Mouse (Mus musculus) heart, embryonic 15.5 days (tissue): ENCODE data around the gene Prex1. TPM values are rescaled to one million over a fixed set of nuclear protein-coding genes. Genes with fewer than 3 reads are reported as not detected.
"Not testable (repeated sequence)": the region's sequence is repeated elsewhere in the genome, so short reads cannot be mapped to it uniquely, and the experiment has no call there.

Source experiments
- ATAC-seq: fragments of 200-750 bp; cut with Nextera tagmentation; replicated peaks from 2 replicates; pipeline ENCODE4 v1.8.0; 2017; ENCODE audit warnings: low read depth, moderate TSS enrichment; ENCODE audit not compliant: insufficient number of reproducible peaks, insufficient read depth, low FRiP score
- H3K27ac ChIP-seq: fragments of 300-500 bp; sonication (generic); 2 replicates; pipeline ENCODE4 v1.5.1; 2015; ENCODE audit warnings: mild to moderate bottlenecking, inconsistent platforms
- H3K27me3 ChIP-seq: fragments of 300-500 bp; sonication (generic); 2 replicates; pipeline ENCODE4 v1.6.1; 2015; ENCODE audit warnings: inconsistent platforms
- H3K36me3 ChIP-seq: fragments of 300-500 bp; sonication (generic); 2 replicates; pipeline ENCODE4 v1.6.1; 2015; ENCODE audit warnings: mild to moderate bottlenecking, inconsistent platforms
- H3K4me1 ChIP-seq: fragments of 300-500 bp; sonication (generic); replicated peaks from 2 replicates; pipeline ENCODE4 v1.6.1; 2015; ENCODE audit warnings: inconsistent platforms
- H3K4me2 ChIP-seq: fragments of 300-500 bp; sonication (generic); 2 replicates; pipeline ENCODE4 v1.6.1; 2015; ENCODE audit warnings: inconsistent platforms, mild to moderate bottlenecking, moderate library complexity
- H3K4me3 ChIP-seq: fragments of 300-500 bp; sonication (generic); 2 replicates; pipeline ENCODE4 v1.5.1; 2015; ENCODE audit warnings: mild to moderate bottlenecking, inconsistent platforms
- H3K9ac ChIP-seq: fragments of 300-500 bp; sonication (generic); 2 replicates; pipeline ENCODE4 v1.6.1; 2015; ENCODE audit warnings: mild to moderate bottlenecking, inconsistent platforms
- H3K9me3 ChIP-seq: fragments of 300-500 bp; sonication (generic); replicated peaks from 2 replicates; pipeline ENCODE4 v1.6.1; 2016; ENCODE audit warnings: inconsistent platforms
- WGBS: fragments of 180-500 bp; shearing (Covaris S2); methylation state at CpG from one replicate; pipeline ENCODE4 v1.1.7; 2015; ENCODE audit warnings: mixed read lengths; 5-methylcytosine and 5-hydroxymethylcytosine counted together
- polyA plus RNA-seq: library from polyadenylated mRNA; unstranded; fragments of >200 nt; fragmentation: Nextera tagmentation; extraction: Ambion mirVana; gene quantifications from 2 replicates; pipeline ENCODE4 v1.2.1, GENCODE M21; 2015

The Prex1 gene
- polyA plus RNA-seq, 1 experiment from 2014 or later, result 6.1 TPM

GRCm38 (mm10) chr2:166737307-166737706, 23.7 kb upstream of the Prex1 start:
- H3K4me3 ChIP-seq, result no peak overlapping the region
- H3K4me2 ChIP-seq, result no peak overlapping the region
- no peaks in the 10 kb centered on the region for H3K9me3 ChIP-seq
- no peaks in the 10 kb centered on the region for H3K27me3 ChIP-seq
- H3K27ac ChIP-seq, result no peak overlapping the region
- H3K9ac ChIP-seq, result no peak overlapping the region
- no peaks in the 10 kb centered on the region for H3K4me1 ChIP-seq
- no peak for ATAC-seq
- WGBS, result 72% methylated on average over 7 of the region's 7 CpGs
- no peaks in the 10 kb centered on the region for H3K36me3 ChIP-seq

- Histone ChIP-seq H3K27ac (no peak overlapping the region), H3K4me3 (no peak overlapping the region), H3K4me1 (no peaks in the 10 kb centered on the region), H3K9me3 (no peaks in the 10 kb centered on the region), H3K4me2 (peak overlapping the region; percentile 21; the same call in 1 of the 2 replicates), H3K36me3 (no peaks in the 10 kb centered on the region), H3K27me3 (no peaks in the 10 kb centered on the region), H3K9ac (no peak overlapping the region)
- ATAC-seq, result no peak
- WGBS, result 35% methylated on average over 15 of the region's 15 CpGs
These were observed 21.9 kb upstream of the Prex1 start for GRCm38 (mm10) chr2:166735469-166736001.

- ATAC-seq, result no peak
- Histone ChIP-seq H3K4me3 (no peak overlapping the region), H3K27me3 (no peaks in the 10 kb centered on the region), H3K4me1 (peaks cover 9% of the 10 kb centered on the region; the same call in 1 of the 2 replicates), H3K9me3 (no peaks in the 10 kb centered on the region), H3K27ac (no peak overlapping the region), H3K36me3 (no peaks in the 10 kb centered on the region), H3K4me2 (no peak overlapping the region), H3K9ac (no peak overlapping the region)
- 67% methylated on average over 2 of the region's 2 CpGs for WGBS
These were observed 19.2 kb upstream of the Prex1 start for GRCm38 (mm10) chr2:166732860-166733259.

- no peak for ATAC-seq
- WGBS, result 80% methylated on average over 4 of the region's 4 CpGs
- Histone ChIP-seq H3K4me3 (no peak overlapping the region), H3K36me3 (no peaks in the 10 kb centered on the region), H3K4me1 (peaks cover 9% of the 10 kb centered on the region; the same call in 1 of the 2 replicates), H3K27ac (no peak overlapping the region), H3K9me3 (no peaks in the 10 kb centered on the region), H3K9ac (no peak overlapping the region), H3K27me3 (no peaks in the 10 kb centered on the region), H3K4me2 (no peak overlapping the region)
These were observed 18.5 kb upstream of the Prex1 start for GRCm38 (mm10) chr2:166732146-166732545.

GRCm38 (mm10) chr2:166731102-166731883, 17.7 kb upstream of the Prex1 start:
- not testable (repeated sequence) for H3K36me3 ChIP-seq, H3K27me3 ChIP-seq, H3K4me1 ChIP-seq, ATAC-seq, H3K9me3 ChIP-seq, H3K4me3 ChIP-seq, H3K9ac ChIP-seq, H3K4me2 ChIP-seq, H3K27ac ChIP-seq
- 76% methylated on average over 1 of the region's 1 CpGs for WGBS

- Histone ChIP-seq H3K4me2 (no peak overlapping the region), H3K9me3 (no peaks in the 10 kb centered on the region), H3K27ac (peak overlapping the region; percentile 65; the same call in 1 of the 2 replicates), H3K36me3 (no peaks in the 10 kb centered on the region), H3K4me1 (peaks cover 9% of the 10 kb centered on the region; the same call in 1 of the 2 replicates), H3K27me3 (no peaks in the 10 kb centered on the region), H3K4me3 (no peak overlapping the region), H3K9ac (no peak overlapping the region)
- ATAC-seq, result no peak
- WGBS, result 58% methylated on average over 6 of the region's 6 CpGs
These were observed 16.9 kb upstream of the Prex1 start for GRCm38 (mm10) chr2:166730567-166730915.

GRCm38 (mm10) chr2:166729656-166730566, 16.3 kb upstream of the Prex1 start:
- Histone ChIP-seq H3K4me3 (no peak overlapping the region), H3K4me1 (peaks cover 9% of the 10 kb centered on the region; the same call in 1 of the 2 replicates), H3K36me3 (no peaks in the 10 kb centered on the region), H3K4me2 (peak overlapping the region; percentile 29), H3K27ac (peak overlapping the region; percentile 65), H3K9me3 (no peaks in the 10 kb centered on the region), H3K27me3 (no peaks in the 10 kb centered on the region), H3K9ac (no peak overlapping the region)
- 34% methylated on average over 19 of the region's 19 CpGs for WGBS
- ATAC-seq, result peak; percentile 44; the same call in 1 of the 2 replicates

GRCm38 (mm10) chr2:166729045-166729444, 15.4 kb upstream of the Prex1 start:
- ATAC-seq, result no peak
- Histone ChIP-seq H3K4me2 (no peak overlapping the region), H3K4me3 (no peak overlapping the region), H3K9ac (no peak overlapping the region), H3K36me3 (no peaks in the 10 kb centered on the region), H3K27ac (no peak overlapping the region), H3K4me1 (peaks cover 9% of the 10 kb centered on the region; the same call in 1 of the 2 replicates), H3K27me3 (no peaks in the 10 kb centered on the region), H3K9me3 (no peaks in the 10 kb centered on the region)
- WGBS, result 55% methylated on average over 3 of the region's 3 CpGs

GRCm38 (mm10) chr2:166728261-166728680, 14.6 kb upstream of the Prex1 start:
- WGBS, result 43% methylated on average over 3 of the region's 3 CpGs
- Histone ChIP-seq H3K4me2 (no peak overlapping the region), H3K9ac (no peak overlapping the region), H3K27me3 (no peaks in the 10 kb centered on the region), H3K4me3 (no peak overlapping the region), H3K9me3 (no peaks in the 10 kb centered on the region), H3K36me3 (no peaks in the 10 kb centered on the region), H3K4me1 (peaks cover 9% of the 10 kb centered on the region; the same call in 1 of the 2 replicates), H3K27ac (no peak overlapping the region)
- no peak for ATAC-seq

GRCm38 (mm10) chr2:166727790-166728189, 14.2 kb upstream of the Prex1 start:
- Histone ChIP-seq H3K27ac (no peak overlapping the region), H3K4me1 (peaks cover 9% of the 10 kb centered on the region; the same call in 1 of the 2 replicates), H3K36me3 (no peaks in the 10 kb centered on the region), H3K4me3 (no peak overlapping the region), H3K27me3 (no peaks in the 10 kb centered on the region), H3K9ac (no peak overlapping the region), H3K4me2 (no peak overlapping the region), H3K9me3 (no peaks in the 10 kb centered on the region)
- no peak for ATAC-seq
- WGBS, result 74% methylated on average over 10 of the region's 10 CpGs

- Histone ChIP-seq H3K36me3 (no peaks in the 10 kb centered on the region), H3K9me3 (no peaks in the 10 kb centered on the region), H3K27ac (no peak overlapping the region), H3K4me1 (peaks cover 9% of the 10 kb centered on the region; the same call in 1 of the 2 replicates), H3K4me2 (no peak overlapping the region), H3K4me3 (no peak overlapping the region), H3K27me3 (no peaks in the 10 kb centered on the region), H3K9ac (no peak overlapping the region)
- ATAC-seq, result no peak
- WGBS, result 61% methylated on average over 6 of the region's 6 CpGs
These were observed 13.3 kb upstream of the Prex1 start for GRCm38 (mm10) chr2:166726891-166727290.
